Mouse (Mus musculus) limb, embryonic 14.5 days (tissue): ENCODE results near the gene Litaf. TPM values are rescaled to one million over a fixed set of nuclear protein-coding genes. Genes with fewer than 3 reads are reported as not detected.
"Not testable (repeated sequence)": the region's sequence is repeated elsewhere in the genome, so short reads cannot be mapped to it uniquely, and the experiment has no call there.

Experiments
- ATAC-seq: fragments of 200-750 bp; cut with Nextera tagmentation; 2 replicates; pipeline ENCODE4 v1.8.0; 2017; ENCODE audit warnings: low read depth, moderate number of reproducible peaks, moderate TSS enrichment; ENCODE audit not compliant: low FRiP score
- DNase-seq: peaks from one replicate; pipeline ENCODE4 v3.0.0-alpha.2; 2015; ENCODE audit warnings: low spot score
- H3K27ac ChIP-seq: fragments of 300-500 bp; sonication (generic); replicated peaks from 2 replicates; pipeline ENCODE4 v1.5.1; 2014; ENCODE audit warnings: low read depth, mild to moderate bottlenecking, low read length, moderate library complexity, mixed read lengths
- H3K27me3 ChIP-seq: fragments of 300-500 bp; sonication (generic); 2 replicates; pipeline ENCODE4 v1.6.1; 2014; ENCODE audit warnings: low read length, mixed read lengths; ENCODE audit not compliant: control insufficient read depth, insufficient read depth
- H3K36me3 ChIP-seq: fragments of 300-500 bp; sonication (generic); 2 replicates; pipeline ENCODE4 v1.6.1; 2014; ENCODE audit warnings: mild to moderate bottlenecking, low read length, moderate library complexity, mixed read lengths; ENCODE audit not compliant: control insufficient read depth, insufficient read depth
- H3K4me1 ChIP-seq: fragments of 300-500 bp; sonication (generic); 2 replicates; pipeline ENCODE4 v1.6.1; 2014; ENCODE audit warnings: antibody characterized with exemption, low read length, mixed read lengths; ENCODE audit not compliant: control insufficient read depth, insufficient read depth
- H3K4me2 ChIP-seq: fragments of 300-500 bp; sonication (generic); replicated peaks from 2 replicates; pipeline ENCODE4 v1.6.1; 2014; ENCODE audit warnings: low read depth, mild to moderate bottlenecking, low read length, moderate library complexity; ENCODE audit not compliant: severe bottlenecking
- H3K4me3 ChIP-seq: fragments of 300-500 bp; sonication (generic); replicated peaks from 2 replicates; pipeline ENCODE4 v1.5.1; 2014; ENCODE audit warnings: low read length
- H3K9ac ChIP-seq: fragments of 300-500 bp; sonication (generic); 2 replicates; pipeline ENCODE4 v1.6.1; 2014; ENCODE audit warnings: mild to moderate bottlenecking, low read depth, low read length, moderate library complexity; ENCODE audit not compliant: severe bottlenecking
- H3K9me3 ChIP-seq: fragments of 300-500 bp; sonication (generic); 2 replicates; pipeline ENCODE4 v1.6.1; 2016; ENCODE audit warnings: low read length; ENCODE audit not compliant: control insufficient read depth
- POLR2A ChIP-seq: fragments of 200-500 bp; IDR thresholded peaks from 2 replicates; pipeline ENCODE4 v1.8.0; 2012; ENCODE audit warnings: inconsistent platforms, mild to moderate bottlenecking, moderate library complexity, borderline replicate concordance; ENCODE audit not compliant: insufficient read depth, insufficient read length; ENCODE audit errors: extremely low read depth
- WGBS: fragments of 180-500 bp; shearing (Covaris S2); extraction: QIAGEN DNeasy Blood & Tissue Kit; methylation state at CpG from one replicate; pipeline ENCODE4 v1.1.7; 2014; 5-methylcytosine and 5-hydroxymethylcytosine counted together
- polyA plus RNA-seq, 2 experiments: library from polyadenylated mRNA; depleted of rRNA in 1 of 2; stranded (reverse) in 1 of 2; unstranded in 1 of 2; fragments of >200 nt; fragmentation: Nextera tagmentation in 1 of 2; extraction: Ambion mirVana in 1 of 2; gene quantifications; 2 replicates each; pipeline versions ENCODE4 v1.2.1 to v1.2.3; 2012 to 2014

Gene Litaf
- polyA plus RNA-seq, 2 experiments: 79.8 to 103 TPM

GRCm38 (mm10) chr16:11014407-11014806 is 51.5 kb downstream of the Litaf start:
- 79% methylated on average over 3 of the region's 3 CpGs for WGBS

DNA sequence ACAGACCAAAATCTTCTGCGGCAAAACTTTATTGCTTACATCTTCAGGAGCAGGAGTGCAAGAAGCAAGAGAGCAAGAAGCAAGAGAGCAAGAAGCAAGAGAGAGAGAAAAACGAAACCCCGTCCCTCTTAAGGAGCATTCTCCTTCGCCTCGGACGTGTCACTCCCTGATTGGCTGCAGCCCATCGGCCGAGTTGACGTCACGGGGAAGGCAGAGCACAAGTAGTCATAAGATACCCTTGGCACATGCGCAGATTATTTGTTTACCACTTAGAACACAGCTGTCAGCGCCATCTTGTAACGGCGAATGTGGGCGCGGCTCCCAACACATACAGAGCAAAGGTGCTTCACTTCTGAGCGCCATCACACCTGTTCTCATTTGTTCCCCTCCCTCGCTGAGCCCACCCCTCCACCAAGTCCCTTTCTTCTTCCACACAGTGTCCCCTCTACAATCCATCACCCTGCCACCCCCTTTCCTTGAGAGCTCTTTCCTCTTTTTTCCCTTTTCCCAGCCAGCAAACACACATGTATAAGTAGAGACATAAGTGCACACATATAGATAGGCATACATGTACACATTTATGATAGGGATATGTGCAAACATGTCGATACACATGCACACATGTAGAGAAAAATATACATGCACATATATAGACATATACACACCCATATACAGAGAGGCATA is 52.4 kb downstream of the Litaf start:
- not testable (repeated sequence) for ATAC-seq, H3K27me3 ChIP-seq, DNase-seq, H3K9me3 ChIP-seq, H3K9ac ChIP-seq, H3K27ac ChIP-seq, H3K4me2 ChIP-seq, H3K36me3 ChIP-seq, H3K4me3 ChIP-seq
- H3K4me1 ChIP-seq: peaks cover 20% of the 10 kb centered on the region
- WGBS: 94% methylated on average over 9 of the region's 19 CpGs

More at GRCm38 (mm10) chr16:11014407-11014806, 51.5 kb downstream of the Litaf start:
- Histone ChIP-seq H3K4me3 (no peak overlapping the region), H3K27me3 (no peaks in the 10 kb centered on the region), H3K4me2 (no peak overlapping the region), H3K9me3 (no peaks in the 10 kb centered on the region), H3K36me3 (no peaks in the 10 kb centered on the region), H3K9ac (no peak overlapping the region), H3K27ac (no peak overlapping the region), H3K4me1 (peaks cover 17% of the 10 kb centered on the region)
- ATAC-seq (no peak), DNase-seq (no peak)
- no peak for TF ChIP-seq POLR2A

GRCm38 (mm10) chr16:11012571-11013463 is 53.1 kb downstream of the Litaf start:
- Histone ChIP-seq H3K36me3 (no peaks in the 10 kb centered on the region), H3K4me2 (no peak overlapping the region), H3K9me3 (no peaks in the 10 kb centered on the region), H3K27me3 (no peaks in the 10 kb centered on the region), H3K9ac (no peak overlapping the region), H3K4me3 (no peak overlapping the region), H3K4me1 (peaks cover 25% of the 10 kb centered on the region), H3K27ac (peak overlapping the region; percentile 13; the same call in 1 of the 2 replicates)
- DNase-seq: peak; percentile 76
- no peak for TF ChIP-seq POLR2A
- 57% methylated on average over 11 of the region's 11 CpGs for WGBS
- ATAC-seq: peak; percentile 30; the same call in 1 of the 2 replicates

- Histone ChIP-seq H3K4me2 (no peak overlapping the region), H3K4me1 (peaks cover 32% of the 10 kb centered on the region), H3K9me3 (no peaks in the 10 kb centered on the region), H3K36me3 (no peaks in the 10 kb centered on the region), H3K9ac (no peak overlapping the region), H3K4me3 (no peak overlapping the region), H3K27ac (0 out of 2 replicates have a peak overlapping the region, but pooled peaks have one; percentile 13), H3K27me3 (no peaks in the 10 kb centered on the region)
- TF ChIP-seq POLR2A: no peak
- ATAC-seq (no peak), DNase-seq (no peak)
- WGBS: 90% methylated on average over 4 of the region's 4 CpGs
Observed at GRCm38 (mm10) chr16:11011939-11012338, 54.0 kb downstream of the Litaf start.

DNA sequence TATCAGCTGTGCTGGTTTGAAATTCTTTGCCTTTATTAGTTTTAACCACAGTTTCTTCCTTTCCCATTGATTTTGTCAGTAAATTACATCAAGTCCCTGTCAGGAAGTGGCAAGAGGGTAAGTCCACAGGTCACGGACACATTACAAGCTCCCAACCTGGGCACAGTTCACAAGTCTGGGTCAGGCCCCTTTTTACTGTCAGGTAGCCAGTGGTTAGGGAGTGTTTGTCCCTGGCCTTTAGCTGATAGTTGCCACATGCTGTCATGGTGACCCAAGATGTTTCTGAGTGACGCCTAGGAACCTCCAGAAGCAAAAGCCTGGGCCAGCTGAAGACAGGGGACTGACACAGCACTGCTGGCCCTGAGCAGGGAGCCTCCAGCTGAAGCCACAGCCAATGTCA is 54.8 kb downstream of the Litaf start:
- Histone ChIP-seq H3K4me2 (no peak overlapping the region), H3K9ac (no peak overlapping the region), H3K9me3 (no peaks in the 10 kb centered on the region), H3K36me3 (no peaks in the 10 kb centered on the region), H3K27me3 (no peaks in the 10 kb centered on the region), H3K4me1 (peaks cover 32% of the 10 kb centered on the region), H3K4me3 (no peak overlapping the region), H3K27ac (no peak overlapping the region)
- 73% methylated on average over 2 of the region's 2 CpGs for WGBS
- DNase-seq: no peak
- ATAC-seq: no peak
- no peak for TF ChIP-seq POLR2A
